Mouse (Mus musculus): Measurements from ENCODE around the gene 1700017D01Rik. TPM values are rescaled to one million over a fixed set of nuclear protein-coding genes. Genes with fewer than 3 reads are reported as not detected.
"Not testable (repeated sequence)": the region's sequence is repeated elsewhere in the genome, so short reads cannot be mapped to it uniquely, and the experiment has no call there.

1700017D01Rik gene
- polyA plus RNA-seq, 1 experiment from 2014 or later, result not detected

- Histone ChIP-seq H3K36me3 (no peaks in the 10 kb centered on the region), H3K9me3 (no peaks in the 10 kb centered on the region), H3K4me1 (replicated peaks) (no peaks in the 10 kb centered on the region), H3K4me3 (no peak overlapping the region), H3K27ac (no peak overlapping the region), H3K27me3 (ENCODE audit: insufficient read depth, poor library complexity, severe bottlenecking) (no peaks in the 10 kb centered on the region)
- WGBS, result 95% methylated on average over 3 of the region's 3 CpGs
- DNase-seq (ENCODE audit: low spot score), result no peak
Measured at GRCm38 (mm10) chr19:11070364-11070763, 60.3 kb downstream of the 1700017D01Rik start.

GRCm38 (mm10) chr19:11065202-11065875 is 65.3 kb downstream of the 1700017D01Rik start:
- no peak for DNase-seq (ENCODE audit: low spot score)
- WGBS, result 85% methylated on average over 2 of the region's 2 CpGs

GRCm38 (mm10) chr19:11060900-11061299 is 69.8 kb downstream of the 1700017D01Rik start:
- Histone ChIP-seq H3K27ac (no peak overlapping the region), H3K27me3 (ENCODE audit: insufficient read depth, poor library complexity, severe bottlenecking) (no peaks in the 10 kb centered on the region), H3K4me3 (no peak overlapping the region), H3K4me1 (replicated peaks) (no peaks in the 10 kb centered on the region), H3K36me3 (no peaks in the 10 kb centered on the region), H3K9me3 (no peaks in the 10 kb centered on the region)
- 94% methylated on average over 1 of the region's 1 CpGs for WGBS
- DNase-seq (ENCODE audit: low spot score), result no peak

More at GRCm38 (mm10) chr19:11065202-11065875, 65.3 kb downstream of the 1700017D01Rik start:
- no peaks in the 10 kb centered on the region for H3K9me3 ChIP-seq
- H3K4me3 ChIP-seq, result no peak overlapping the region
- H3K27ac ChIP-seq, result no peak overlapping the region
- H3K27me3 ChIP-seq (ENCODE audit: insufficient read depth, poor library complexity, severe bottlenecking), result no peaks in the 10 kb centered on the region
- no peaks in the 10 kb centered on the region for H3K4me1 ChIP-seq (replicated peaks)
- no peaks in the 10 kb centered on the region for H3K36me3 ChIP-seq

- Histone ChIP-seq H3K9me3 (no peaks in the 10 kb centered on the region), H3K4me1 (replicated peaks) (no peaks in the 10 kb centered on the region), H3K27me3 (ENCODE audit: insufficient read depth, poor library complexity, severe bottlenecking) (no peaks in the 10 kb centered on the region), H3K4me3 (no peak overlapping the region), H3K27ac (no peak overlapping the region), H3K36me3 (no peaks in the 10 kb centered on the region)
- DNase-seq (ENCODE audit: low spot score), result no peak
Measured at GRCm38 (mm10) chr19:11059967-11060366, 70.7 kb downstream of the 1700017D01Rik start.

GRCm38 (mm10) chr19:11055700-11056099 is 75.0 kb downstream of the 1700017D01Rik start:
- not testable (repeated sequence) for H3K4me1 ChIP-seq (replicated peaks); DNase-seq (ENCODE audit: low spot score); H3K36me3 ChIP-seq; H3K9me3 ChIP-seq; H3K27me3 ChIP-seq (ENCODE audit: insufficient read depth, poor library complexity, severe bottlenecking); H3K27ac ChIP-seq; H3K4me3 ChIP-seq
- 87% methylated on average over 1 of the region's 1 CpGs for WGBS

- H3K4me1 ChIP-seq (replicated peaks), result no peaks in the 10 kb centered on the region
- no peak overlapping the region for H3K27ac ChIP-seq
- H3K27me3 ChIP-seq (ENCODE audit: insufficient read depth, poor library complexity, severe bottlenecking), result no peaks in the 10 kb centered on the region
- H3K36me3 ChIP-seq, result no peaks in the 10 kb centered on the region
- H3K9me3 ChIP-seq, result no peaks in the 10 kb centered on the region
- no peak overlapping the region for H3K4me3 ChIP-seq
- DNase-seq (ENCODE audit: low spot score), result no peak
- 68% methylated on average over 3 of the region's 3 CpGs for WGBS
Measured at GRCm38 (mm10) chr19:11053277-11053676, 77.4 kb downstream of the 1700017D01Rik start.

DNA sequence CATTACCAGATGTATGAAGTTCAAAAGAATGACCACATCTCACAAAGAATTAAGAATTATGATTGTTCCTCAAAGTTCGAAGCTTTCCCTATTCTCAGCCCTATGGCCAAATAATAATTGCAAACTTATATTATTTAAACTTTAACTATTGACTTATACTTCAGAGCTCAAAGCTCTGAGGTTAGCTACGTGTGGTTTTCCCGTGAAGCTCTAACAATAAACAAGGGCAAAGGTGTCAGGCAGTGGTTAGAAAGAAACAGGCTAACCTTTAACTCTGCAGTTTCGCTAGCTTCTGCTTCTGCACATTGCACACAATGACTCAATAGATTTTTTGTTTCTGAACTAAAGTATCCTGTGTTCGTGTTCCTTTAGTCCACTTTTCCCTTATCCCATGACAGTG is 77.8 kb downstream of the 1700017D01Rik start:
- no peak for DNase-seq (ENCODE audit: low spot score)
- WGBS, result 66% methylated on average over 5 of the region's 5 CpGs
- no peak overlapping the region for H3K4me3 ChIP-seq

DNA sequence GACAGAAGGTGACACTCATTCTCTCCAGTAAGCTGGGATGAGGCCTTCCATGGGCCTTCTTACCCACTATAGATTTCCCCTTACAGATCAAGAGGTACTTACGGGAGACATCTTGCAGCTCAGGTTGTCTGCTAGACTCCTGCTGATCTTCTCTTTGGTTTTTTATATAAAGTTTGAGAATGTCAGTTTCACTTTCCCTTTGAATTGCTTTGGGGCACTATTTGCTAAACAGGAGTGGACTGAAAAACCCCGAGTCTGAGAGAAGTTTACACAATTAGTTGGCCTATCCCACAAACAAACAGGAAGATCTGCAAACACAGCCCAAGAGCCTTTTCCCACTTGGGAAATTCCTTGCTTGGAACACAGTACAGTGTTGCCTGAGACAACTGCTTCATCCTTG is 80.4 kb downstream of the 1700017D01Rik start:
- WGBS, result 73% methylated on average over 2 of the region's 2 CpGs
- Histone ChIP-seq H3K4me1 (replicated peaks) (no peaks in the 10 kb centered on the region), H3K27ac (no peak overlapping the region), H3K9me3 (no peaks in the 10 kb centered on the region), H3K27me3 (ENCODE audit: insufficient read depth, poor library complexity, severe bottlenecking) (peaks cover 9% of the 10 kb centered on the region; the same call in 1 of the 2 replicates), H3K4me3 (no peak overlapping the region), H3K36me3 (no peaks in the 10 kb centered on the region)
- DNase-seq (ENCODE audit: low spot score), result no peak

More for the DNA sequence above, 77.8 kb downstream of the 1700017D01Rik start:
- Histone ChIP-seq H3K27me3 (ENCODE audit: insufficient read depth, poor library complexity, severe bottlenecking) (no peaks in the 10 kb centered on the region), H3K4me1 (replicated peaks) (no peaks in the 10 kb centered on the region), H3K36me3 (no peaks in the 10 kb centered on the region), H3K9me3 (no peaks in the 10 kb centered on the region), H3K27ac (no peak overlapping the region)

DNA sequence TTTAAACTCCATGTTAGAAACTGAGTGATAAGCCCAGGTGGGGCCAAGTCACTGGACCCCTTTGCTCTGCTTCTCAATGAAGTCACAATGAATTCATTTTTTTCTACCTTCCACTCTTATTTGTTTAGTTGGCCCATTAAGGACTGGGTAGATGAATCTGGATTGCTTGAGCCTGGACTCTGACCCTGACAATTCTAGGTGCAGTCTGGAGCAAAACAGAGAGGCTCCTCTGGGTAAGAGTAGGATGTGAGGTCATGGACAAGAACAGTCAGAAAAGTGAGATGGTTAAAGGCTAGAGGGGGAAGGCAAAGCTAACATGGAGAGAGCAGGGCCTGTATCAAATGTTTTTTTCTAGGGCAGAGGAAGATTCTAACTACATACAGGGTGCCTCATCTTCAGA is 81.2 kb downstream of the 1700017D01Rik start:
- no peak overlapping the region for H3K27ac ChIP-seq
- no peaks in the 10 kb centered on the region for H3K36me3 ChIP-seq
- DNase-seq (ENCODE audit: low spot score), result no peak
- H3K27me3 ChIP-seq (ENCODE audit: insufficient read depth, poor library complexity, severe bottlenecking), result peaks cover 9% of the 10 kb centered on the region; the same call in 1 of the 2 replicates
- 0 out of 2 replicates have a peak, but pooled peaks cover 5% of the 10 kb centered on the region for H3K4me1 ChIP-seq (replicated peaks)
- no peaks in the 10 kb centered on the region for H3K9me3 ChIP-seq
- H3K4me3 ChIP-seq, result no peak overlapping the region

DNA sequence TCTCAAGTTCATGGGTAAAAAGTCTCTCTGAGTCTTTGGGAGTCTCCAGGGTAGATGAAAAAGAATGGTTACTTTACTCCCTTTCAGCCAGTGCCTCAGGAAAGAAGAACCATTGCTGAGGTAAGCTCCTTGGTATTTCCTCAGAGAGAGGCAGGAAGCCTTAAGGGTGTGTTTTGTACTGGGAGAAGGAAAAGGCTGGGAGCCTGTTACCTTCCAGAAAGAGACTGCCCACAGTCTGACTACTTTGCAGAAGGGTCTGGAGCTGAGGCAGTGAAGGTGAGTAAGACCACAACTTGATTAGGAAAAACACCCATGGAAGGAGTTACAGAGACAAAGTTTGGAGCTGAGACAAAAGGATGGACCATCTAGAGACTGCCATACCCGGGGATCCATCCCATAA is 82.2 kb downstream of the 1700017D01Rik start:
- no peak overlapping the region for H3K27ac ChIP-seq
- H3K4me3 ChIP-seq, result no peak overlapping the region
- no peaks in the 10 kb centered on the region for H3K36me3 ChIP-seq
- 83% methylated on average over 1 of the region's 1 CpGs for WGBS
- no peaks in the 10 kb centered on the region for H3K9me3 ChIP-seq
- no peak for DNase-seq (ENCODE audit: low spot score)
- peaks cover 9% of the 10 kb centered on the region; the same call in 1 of the 2 replicates for H3K27me3 ChIP-seq (ENCODE audit: insufficient read depth, poor library complexity, severe bottlenecking)
- 0 out of 2 replicates have a peak, but pooled peaks cover 5% of the 10 kb centered on the region for H3K4me1 ChIP-seq (replicated peaks)

GRCm38 (mm10) chr19:11048009-11048408 is 82.7 kb downstream of the 1700017D01Rik start:
- H3K9me3 ChIP-seq, result no peaks in the 10 kb centered on the region
- 0 out of 2 replicates have a peak, but pooled peaks cover 5% of the 10 kb centered on the region for H3K4me1 ChIP-seq (replicated peaks)
- H3K27me3 ChIP-seq (ENCODE audit: insufficient read depth, poor library complexity, severe bottlenecking), result peaks cover 9% of the 10 kb centered on the region; the same call in 1 of the 2 replicates
- no peaks in the 10 kb centered on the region for H3K36me3 ChIP-seq
- H3K27ac ChIP-seq, result no peak overlapping the region
- no peak overlapping the region for H3K4me3 ChIP-seq
- 81% methylated on average over 6 of the region's 6 CpGs for WGBS
- no peak for DNase-seq (ENCODE audit: low spot score)

Measured in hindbrain, embryonic 10.5 days (tissue).